Mouse (Mus musculus) lung, adult 2 months (tissue): ENCODE data around the gene Tbata.

Experiments used
- CTCF ChIP-seq: fragments of 200-500 bp; IDR thresholded peaks from 2 replicates; pipeline ENCODE4 v1.5.1; 2011; ENCODE audit warnings: mild to moderate bottlenecking, low read length, control low read depth; ENCODE audit not compliant: insufficient read depth
- POLR2A ChIP-seq: fragments of 200-500 bp; IDR thresholded peaks from 2 replicates; pipeline ENCODE4 v1.6.1; 2011; ENCODE audit warnings: low read depth, mild to moderate bottlenecking, control low read depth, low read length, borderline replicate concordance; ENCODE audit errors: extremely low read depth

DNA sequence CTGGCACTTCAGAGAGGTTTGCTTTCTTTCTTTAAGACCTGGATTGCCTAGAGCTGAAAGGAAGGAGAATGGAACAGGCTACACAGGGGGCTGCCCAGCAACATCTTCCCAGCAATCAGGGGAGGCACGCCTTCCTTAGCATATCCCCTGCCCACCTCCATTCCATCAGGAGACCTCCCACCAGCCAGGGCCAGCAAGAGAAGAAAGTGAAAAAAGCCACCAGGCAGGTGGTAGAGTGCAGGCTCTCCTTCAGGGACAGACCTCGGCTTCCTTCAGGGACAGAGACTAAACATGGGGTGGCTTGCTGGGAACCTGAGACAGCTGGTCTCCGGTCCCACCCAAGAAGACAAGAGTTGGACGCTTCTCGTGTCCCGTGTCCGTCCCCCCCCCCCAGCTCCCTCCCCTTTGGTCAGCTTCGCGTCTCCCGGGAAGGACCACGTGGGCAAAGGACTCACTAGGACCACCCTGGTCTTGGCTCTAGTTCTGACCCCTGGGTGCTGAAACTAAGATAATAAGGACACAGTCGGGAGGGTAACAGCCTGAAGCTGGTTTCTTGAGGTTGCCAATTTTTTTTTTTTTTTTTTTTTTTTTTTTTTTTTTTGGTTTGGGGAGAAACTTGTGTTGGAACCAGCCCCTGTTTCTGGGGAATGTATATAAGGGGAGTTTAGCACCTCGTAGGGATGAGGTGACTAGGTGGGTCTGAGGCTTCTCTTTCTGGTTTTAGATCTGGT is 3.1 kb downstream of the Tbata start:
- TF ChIP-seq POLR2A: no peak
- TF ChIP-seq CTCF: no peak
